Mouse (Mus musculus) thymus, postnatal 0 days (tissue): ENCODE measurements around the gene Ror2. TPM values are rescaled to one million over a fixed set of nuclear protein-coding genes. Genes with fewer than 3 reads are reported as not detected.

ENCODE experiments used
- DNase-seq: peaks from one replicate; pipeline ENCODE4 v3.0.0-alpha.2; 2015; ENCODE audit warnings: low spot score
- polyA plus RNA-seq: library from polyadenylated mRNA; unstranded; fragments of >200 nt; fragmentation: Nextera tagmentation; extraction: Ambion mirVana; gene quantifications from 2 replicates; pipeline ENCODE4 v1.2.1, GENCODE M21; 2015

Gene Ror2
- polyA plus RNA-seq, 1 experiment from 2014 or later: 0.61 TPM

DNA sequence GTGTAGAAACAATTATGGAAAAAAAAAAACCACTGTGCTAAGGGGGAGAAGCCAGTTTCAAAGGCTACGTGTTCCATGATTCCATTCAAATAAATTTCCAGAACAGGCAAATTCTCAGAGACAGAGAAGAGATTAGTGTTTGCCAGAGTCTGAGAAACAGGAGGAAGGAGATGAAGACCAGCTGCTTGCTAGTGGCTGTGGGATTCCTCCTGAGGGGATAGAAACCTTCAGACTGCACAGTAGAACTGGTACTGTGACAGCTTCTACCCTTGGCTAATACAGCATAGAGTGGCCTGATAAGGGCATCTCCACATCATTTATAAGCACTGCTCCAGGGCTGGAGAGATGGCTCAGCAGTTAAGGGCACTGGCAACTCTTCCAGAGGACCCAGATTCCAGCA is 11.2 kb downstream of the Ror2 start:
- DNase-seq: no peak

DNA sequence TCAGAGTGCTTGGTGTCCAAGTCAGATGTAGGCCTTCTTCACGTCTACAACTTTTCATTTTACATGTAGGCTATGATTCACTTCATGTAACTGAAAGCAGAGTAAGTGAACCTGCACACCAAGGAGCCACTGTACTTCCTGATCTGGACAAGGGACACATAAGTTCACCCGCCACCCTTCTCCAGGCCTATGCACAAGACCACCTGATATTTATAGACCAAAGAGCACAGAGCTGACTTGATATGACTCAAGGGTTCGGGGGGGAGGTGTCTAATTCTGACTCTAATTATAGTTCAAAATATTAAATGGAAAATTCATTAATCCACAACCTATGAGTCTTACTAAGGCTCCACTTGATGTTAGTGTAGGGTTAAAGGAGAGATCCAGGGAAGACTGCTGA is 14.3 kb downstream of the Ror2 start:
- no peak for DNase-seq

DNA sequence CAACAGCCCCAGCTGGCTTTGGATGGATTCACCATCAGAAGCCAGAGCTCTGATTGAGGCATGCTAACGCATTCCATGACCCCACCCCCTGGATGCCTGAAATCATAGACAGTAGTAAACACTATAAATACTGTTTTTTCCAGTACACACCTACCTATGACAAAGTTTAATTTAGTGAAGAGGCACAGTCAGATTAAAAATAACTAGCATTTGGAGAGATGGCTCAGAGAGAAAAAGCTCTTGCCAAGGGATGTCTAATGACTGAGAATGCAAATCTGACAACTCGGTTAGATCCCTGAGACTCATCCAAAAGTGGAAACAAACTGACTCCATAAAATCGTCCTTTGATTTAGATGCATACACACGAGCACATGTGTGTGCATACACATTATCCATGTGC is 15.4 kb downstream of the Ror2 start:
- DNase-seq: no peak

DNA sequence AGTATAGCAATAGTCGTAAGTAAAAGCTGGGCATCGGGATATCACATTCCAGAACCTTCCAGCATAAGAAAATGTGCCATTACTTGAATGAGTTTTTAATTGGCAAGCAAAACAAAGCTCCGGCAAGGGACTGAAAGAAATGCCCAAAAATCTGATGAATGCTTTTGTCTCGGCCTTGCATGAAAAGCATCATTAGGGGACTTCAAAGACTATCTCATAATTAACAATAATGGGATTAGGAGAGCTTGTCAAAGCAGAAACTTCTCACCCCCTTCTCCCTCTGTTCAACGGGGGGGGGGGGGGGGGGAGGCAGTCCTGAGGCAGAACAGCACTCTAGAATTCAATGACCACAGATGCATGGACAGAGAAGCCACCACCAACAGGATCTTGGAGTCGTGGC is 17.4 kb downstream of the Ror2 start:
- DNase-seq: no peak

DNA sequence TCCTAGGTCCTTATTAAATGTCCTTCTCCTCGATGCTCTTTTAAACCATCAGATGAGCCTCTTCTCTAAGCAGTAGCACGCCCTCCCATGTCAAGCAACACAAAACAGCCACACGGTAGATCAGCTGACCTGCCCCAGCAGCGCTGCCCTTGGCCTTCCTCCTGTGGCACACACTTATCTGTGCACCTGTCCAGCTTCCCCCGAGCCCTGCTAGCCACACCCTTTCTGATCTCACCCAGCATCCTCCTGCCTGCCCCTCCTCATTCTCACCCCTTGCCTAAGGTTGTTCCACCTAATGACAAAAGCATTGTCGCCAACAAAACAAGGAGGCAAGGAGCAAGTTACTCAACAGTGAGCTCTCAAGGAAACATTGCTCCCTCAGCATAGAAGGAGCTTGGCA is 18.1 kb downstream of the Ror2 start:
- no peak for DNase-seq

DNA sequence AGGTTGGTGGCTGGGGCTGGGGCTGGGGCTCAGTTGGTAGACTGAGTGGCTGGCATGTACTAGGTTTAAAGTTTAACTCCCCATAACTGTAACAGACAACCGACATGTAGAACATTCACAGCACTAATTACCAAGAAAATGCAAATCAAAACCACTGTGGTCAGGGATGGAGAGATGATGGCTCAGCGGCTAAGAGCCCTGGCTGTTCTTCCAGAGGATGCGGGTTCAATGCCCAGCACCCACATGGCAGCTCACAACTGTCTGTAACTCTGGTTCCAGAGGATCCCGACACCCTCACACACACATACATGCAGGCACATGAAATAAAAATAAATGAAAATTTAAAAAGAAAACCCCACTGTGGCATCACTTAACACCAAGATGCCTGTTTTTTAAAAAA is 18.8 kb downstream of the Ror2 start:
- no peak for DNase-seq

DNA sequence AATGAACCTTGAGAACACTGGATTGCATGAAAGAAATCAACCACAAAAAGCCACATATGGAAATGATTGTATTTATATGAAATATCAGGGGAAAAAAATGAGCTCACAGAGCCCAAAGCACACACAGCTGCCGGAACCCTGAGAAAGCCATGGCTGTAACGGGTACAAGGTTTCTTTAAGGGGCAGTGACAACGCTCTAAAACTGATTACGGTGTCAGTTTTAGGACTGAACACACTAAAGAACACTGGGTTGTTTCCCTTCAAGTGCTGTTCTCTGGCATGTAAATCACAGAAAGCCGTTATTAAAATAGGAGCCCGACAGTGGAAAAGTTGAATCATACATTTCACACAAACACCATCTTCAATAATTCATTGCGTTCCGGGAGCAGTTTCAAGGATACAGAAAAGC is 19.4 kb downstream of the Ror2 start:
- no peak for DNase-seq

DNA sequence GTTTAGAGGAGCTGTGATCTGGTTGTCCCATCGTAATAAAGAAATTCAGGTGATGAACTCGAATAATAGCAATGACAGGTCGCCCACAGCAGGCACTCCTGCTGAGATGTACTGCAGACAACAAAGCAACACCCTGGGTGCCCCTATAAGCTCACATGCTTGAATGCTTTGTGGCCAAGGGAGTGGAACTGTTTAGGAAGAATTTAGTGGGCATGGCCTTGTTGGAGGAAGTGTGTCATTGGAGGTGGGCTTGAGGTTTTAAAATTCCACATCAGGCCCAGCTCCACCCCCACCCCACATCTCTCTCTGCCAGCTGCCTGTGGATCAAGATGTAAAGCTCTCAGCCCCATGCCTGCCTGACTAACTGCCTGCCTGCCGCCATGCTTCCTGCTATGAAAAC is 21.0 kb downstream of the Ror2 start:
- DNase-seq: no peak

DNA sequence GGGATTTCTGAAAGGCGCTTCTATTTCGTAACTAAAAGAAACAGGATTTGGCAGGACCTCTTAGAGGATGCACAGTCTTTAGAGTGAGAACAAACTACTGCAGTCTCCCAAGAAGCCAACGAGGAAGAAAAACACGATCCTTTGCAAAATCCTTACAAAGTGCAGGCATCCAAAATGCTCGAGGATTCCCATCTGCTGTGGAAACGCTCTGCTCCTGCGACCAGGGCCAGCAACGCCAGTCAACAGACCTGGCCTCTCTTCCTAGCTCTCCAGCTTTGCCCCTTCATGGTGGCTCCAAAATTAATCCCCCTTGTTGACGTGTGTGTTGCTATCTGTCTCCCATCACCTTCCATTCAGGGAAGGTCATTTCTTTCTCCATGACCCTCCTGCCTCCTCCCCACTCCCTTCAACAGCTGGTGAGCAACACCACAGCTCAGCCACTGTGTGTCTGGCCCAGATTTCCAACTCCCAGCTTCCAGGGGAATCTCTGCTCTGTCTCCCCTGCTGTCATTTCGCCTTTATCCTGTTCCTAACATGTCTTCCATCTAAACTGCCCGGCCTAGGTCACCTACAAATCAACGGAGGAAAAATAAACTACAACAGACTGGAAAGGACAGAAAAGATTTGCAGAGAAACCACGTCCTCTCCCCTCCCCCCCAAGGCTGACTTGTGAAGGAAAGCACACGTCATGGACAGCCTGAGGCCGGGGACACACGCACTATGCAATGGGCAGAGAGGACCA is 23.2 kb downstream of the Ror2 start:
- DNase-seq: no peak

DNA sequence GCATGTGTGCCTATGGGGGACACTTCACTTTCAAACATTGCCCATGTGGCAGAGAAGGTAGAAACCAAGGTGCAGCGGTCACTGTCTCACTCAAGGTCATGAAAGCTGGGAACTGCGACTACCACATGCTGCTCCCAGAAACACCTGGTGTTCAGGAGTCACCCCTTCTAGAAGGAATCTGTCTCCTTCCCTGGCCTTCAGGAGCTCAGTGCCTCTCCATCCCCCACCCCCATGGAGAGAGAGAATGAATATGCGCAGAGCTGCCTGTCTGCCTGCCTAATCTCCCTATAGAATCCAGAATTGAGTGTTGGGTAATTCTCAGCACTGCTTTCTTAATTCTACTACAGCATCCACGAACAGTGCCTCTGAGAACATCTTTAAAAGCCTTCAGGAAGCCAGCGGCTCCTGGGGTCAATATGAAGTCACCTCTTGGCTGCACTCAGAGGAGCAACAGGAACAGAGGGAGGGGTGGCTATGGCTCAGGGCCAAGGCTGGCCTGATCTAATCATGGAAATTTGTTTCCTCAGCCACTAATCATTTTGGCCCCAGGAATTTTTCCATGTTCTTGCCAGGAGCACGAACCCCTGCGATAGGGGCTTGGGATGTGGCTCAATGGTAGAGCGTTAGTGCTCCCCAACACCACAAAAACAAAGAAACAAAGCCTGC is 24.7 kb downstream of the Ror2 start:
- DNase-seq: no peak

DNA sequence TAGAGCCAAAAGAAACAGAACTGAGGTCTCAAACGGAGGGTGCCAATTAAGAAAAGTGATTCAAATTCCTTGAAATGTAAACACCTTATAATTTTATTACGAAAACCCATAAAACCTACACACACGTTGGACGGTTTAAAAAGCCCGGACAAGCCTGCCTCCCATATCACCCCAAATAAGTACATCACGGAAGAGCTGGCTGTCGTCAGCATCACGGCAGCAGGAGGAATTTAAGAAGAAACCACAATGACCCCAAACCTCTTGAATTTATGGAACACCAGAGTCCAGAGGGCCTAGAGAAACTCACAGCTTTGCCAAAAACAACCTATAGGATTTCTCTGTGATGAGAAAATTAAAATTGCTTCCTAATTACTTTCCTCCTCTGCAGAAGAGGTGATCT is 27.0 kb downstream of the Ror2 start:
- no peak for DNase-seq

DNA sequence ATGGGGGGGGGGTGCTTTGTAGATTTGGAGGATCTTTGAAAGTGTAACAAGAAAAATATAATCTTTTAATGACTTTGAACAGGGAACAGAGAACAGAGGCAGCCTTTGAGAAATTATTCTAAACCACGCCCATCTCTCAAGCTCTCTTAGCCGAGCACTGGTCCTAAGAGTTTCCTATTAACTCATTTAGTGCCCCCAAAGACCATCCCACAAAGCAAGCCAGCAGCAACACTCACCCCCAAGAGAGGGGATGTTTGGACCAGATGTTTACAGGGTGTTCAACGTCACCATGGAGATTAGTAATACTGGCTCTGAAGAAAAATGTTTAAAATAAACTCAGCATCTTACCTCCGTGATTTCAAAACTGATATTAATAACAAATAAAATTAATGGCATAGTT is 27.4 kb downstream of the Ror2 start:
- DNase-seq: no peak

DNA sequence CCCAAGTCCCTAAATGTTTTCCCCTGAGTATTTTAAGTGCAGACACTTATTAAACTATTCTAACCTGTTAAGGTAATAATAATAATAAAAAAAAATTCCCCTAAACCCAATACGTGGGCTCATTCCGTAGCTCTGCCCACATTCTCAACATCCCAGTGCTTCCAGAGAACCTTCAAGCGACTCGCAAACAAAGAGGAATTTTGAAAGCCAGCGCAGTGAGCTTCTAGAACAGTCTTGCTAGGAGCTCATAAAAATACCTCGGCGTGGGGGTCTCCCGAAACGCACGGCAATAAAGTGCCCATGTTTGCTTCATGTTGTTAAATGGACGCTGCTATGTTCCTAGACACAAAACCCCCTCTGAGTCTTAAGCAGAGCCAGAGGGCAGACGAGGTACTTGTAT is 32.7 kb downstream of the Ror2 start:
- no peak for DNase-seq

DNA sequence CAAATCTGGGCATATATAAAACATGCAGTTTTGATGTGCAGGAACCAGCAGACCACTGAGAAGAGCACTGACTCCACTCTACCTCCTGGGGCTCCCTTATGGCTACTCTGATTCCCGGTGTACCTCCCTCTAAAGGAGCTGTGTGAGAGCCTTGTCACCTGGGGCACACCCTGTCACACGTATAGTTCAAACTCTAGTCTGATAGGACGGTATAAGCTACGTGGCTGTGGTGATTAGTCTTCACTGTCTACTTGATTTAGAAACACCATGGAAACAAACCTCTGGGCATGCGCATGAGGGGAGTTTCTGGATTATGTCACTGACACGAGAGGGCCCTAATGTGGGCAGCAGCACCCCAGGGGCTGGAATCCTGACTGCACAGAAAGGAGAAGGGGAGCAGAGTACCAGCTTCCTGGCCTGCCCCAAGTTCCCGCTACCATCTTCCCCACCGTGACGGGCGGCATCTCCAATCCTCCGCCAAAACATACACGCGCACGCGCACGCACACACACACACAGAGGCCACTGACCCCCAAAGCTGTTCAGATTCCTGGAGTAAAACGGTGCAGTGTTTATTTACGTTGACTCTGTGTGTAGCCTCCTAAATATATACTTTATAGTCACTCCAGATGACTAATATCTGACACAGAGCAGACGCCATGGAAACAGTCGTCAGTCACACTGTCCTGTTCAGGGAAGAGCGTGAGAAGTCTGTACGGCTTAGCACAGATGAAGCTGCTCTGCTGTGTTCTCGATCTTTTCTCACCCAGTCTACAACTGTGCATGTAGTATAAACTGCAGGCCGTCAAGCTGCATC is 37.1 kb downstream of the Ror2 start:
- DNase-seq: no peak

DNA sequence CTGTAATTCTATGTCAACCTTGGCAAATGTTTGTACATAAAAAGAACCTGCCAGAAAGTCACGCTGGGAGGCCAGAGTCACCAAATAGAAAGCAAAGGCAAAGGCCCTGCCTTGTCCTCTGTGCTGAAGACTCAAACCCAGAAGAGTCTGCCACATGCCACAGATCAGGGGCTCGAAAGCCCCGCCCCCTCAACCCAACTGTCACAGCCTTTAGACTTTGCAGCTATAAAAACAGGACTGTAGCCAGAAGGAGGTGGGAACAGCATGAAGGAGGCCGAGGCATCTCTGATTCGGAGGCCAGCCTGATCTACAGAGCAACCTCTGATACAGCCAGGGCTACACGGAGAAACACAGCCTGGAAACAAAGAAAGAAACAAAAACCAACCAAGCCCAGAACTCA is 37.8 kb downstream of the Ror2 start:
- DNase-seq: no peak

DNA sequence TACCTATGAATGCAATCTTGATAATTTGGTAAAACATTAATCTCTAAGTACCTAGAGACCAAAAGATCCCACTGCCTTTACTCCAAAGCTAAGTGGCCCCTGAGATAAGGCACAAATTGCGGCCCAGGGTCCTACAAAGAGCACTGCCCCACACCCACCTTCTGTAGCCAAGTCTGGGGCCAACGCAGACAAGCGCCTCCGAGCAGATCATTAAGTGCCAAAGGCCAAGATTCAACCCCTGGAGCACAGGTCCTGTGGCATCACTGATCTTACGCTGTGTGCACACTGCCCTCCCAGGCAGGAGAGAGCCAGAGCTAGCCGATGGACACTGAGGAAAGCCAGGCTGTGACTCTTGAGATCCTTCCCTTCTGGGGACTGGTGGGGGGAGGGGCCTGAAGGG is 38.7 kb downstream of the Ror2 start:
- DNase-seq: no peak

DNA sequence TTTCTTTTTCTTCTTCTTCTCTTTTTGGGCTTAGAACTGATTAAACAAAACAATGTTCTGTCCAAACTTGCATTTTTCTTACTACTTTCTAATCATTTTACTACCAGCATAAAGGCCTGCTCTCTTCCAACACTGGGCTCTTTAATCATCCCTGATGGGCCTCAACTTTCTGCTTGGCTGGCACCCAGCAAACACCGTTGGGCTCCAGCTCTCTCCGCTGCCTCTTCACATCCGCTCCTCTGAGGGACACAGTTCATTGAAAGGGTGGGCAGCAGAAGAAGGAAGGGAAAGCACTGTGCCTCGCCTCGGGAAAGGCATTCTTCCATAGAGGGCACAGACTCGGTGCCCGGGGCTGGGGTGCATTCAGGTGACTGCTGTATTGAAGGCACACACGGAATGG is 41.8 kb downstream of the Ror2 start:
- DNase-seq: no peak

DNA sequence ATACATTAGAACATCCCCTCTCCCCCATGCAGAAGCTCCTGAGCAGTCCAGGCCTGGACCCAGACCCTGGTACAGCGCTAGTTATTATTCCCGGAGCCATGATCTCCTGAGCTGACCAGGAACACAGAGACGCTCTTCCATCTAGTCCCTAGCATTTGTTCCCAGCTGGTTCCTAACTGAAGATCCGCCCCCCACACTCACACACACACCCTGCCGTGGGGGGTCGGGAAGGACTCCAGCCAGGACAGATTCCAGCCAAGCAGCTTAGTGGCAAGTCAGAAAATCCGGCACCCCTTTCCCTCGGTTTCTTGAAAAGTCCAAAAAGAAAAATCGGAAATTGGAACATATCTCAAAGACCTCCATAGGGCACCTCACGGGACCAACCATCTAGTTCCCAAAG is 48.5 kb downstream of the Ror2 start:
- no peak for DNase-seq

DNA sequence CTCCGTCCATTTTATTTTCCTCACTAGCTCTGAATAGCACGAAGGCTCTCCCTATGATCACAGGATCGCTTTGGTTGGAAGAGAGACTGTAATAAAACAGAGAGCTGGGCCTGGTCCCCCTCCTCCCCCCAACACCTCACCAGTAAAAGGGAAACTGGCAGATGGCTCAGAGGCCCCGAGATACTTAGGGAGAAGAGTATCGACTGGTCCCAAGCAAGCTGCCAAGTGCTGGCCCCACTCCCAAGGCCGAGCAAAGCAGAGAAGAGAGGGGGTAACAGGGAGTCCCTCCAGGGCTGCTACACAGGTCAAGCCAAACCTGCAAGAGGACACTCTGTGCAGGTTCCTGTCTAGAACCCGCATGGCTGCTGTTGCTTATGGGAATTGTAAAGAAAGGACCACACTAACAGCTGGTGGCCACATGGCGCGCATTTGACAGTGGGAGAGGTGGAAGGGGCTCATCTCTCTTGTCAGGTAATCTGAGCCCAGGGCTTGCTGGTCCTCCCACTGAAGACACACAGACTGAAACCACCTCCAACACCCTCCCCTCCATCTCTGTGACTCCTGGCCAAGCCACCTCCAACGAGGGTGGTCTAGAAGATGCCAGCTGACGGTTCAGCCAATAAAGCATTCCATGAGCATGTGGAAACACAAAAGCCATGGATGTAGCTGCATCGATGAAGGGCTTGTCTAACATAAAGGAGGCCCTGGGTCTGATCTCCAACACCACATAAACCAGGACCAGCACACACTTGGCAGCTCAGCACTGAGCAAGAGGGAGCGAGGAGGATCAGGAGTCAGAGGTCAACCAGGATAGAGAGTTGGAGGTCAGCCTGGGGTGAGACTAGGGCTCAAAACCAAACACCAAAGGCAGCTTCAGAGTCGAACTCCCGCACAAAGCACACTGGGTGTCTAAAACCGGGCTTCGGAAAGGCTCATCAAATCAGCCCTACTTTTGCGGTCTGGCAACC is 49.2 kb downstream of the Ror2 start:
- no peak for DNase-seq

DNA sequence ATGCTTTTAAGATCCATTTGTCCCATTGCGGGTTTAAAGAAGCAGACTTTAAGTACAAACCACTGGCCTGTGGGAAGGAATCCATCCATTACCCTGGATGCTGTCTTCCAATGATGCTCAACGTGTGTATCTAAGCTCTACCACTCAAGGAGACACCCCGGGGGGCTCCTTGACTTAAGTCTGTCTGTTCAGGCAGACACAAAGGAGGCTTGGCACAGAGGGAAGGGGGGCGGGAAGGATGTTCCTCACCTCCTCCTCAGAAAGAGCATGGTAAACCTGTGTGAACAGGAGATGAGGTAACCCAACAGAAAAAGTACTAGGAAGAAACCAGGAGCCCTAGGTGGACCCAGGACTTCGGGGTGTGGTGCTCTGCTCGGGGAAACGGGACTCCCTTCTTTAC is 50.0 kb downstream of the Ror2 start:
- no peak for DNase-seq

DNA sequence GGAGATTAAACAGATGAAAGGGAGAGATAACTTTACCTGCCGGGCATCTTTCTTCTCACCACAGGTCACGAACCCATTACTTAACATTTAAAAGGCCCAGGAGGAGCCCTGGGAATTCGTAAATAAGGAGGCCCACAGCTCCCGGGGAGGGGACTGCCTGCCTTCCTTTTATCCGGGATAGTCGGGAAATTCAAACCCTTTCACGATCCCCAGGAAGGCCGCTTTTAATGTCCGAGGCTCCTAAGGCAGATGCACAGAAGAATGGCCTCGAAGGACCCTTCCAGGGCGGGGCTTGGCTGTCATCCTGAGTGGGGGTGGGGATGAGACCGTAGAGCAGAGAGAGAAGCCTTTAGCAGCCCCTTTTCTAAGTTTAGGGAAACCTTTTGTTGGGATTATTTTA is 51.1 kb downstream of the Ror2 start:
- no peak for DNase-seq
